Mouse (Mus musculus) spleen, adult 2 months (tissue): ENCODE data around the gene Olfr571. TPM values are rescaled to one million over a fixed set of nuclear protein-coding genes. Genes with fewer than 3 reads are reported as not detected.

ENCODE experiments used
- DNase-seq, 2 experiments: peaks; one replicate each; pipeline versions ENCODE4 v3.0.0 to v3.0.0-alpha.2; 2012 to 2021; ENCODE audit warnings: low spot score in 2 of 2, low read depth in 1 of 2
- H3K27ac ChIP-seq: fragments of 200-500 bp; 2 replicates; pipeline ENCODE4 v1.5.1; 2012; ENCODE audit warnings: low read length, inconsistent platforms; ENCODE audit not compliant: insufficient read depth
- H3K27me3 ChIP-seq: fragments of 200-500 bp; 2 replicates; pipeline ENCODE4 v1.6.1; 2012; ENCODE audit warnings: mild to moderate bottlenecking, moderate library complexity, low read length, inconsistent platforms; ENCODE audit not compliant: control insufficient read depth, insufficient read depth
- H3K36me3 ChIP-seq: fragments of 200-500 bp; 2 replicates; pipeline ENCODE4 v1.6.1; 2012; ENCODE audit warnings: mild to moderate bottlenecking, low read length, inconsistent platforms; ENCODE audit not compliant: control insufficient read depth, insufficient read depth
- H3K4me1 ChIP-seq: fragments of 200-500 bp; 2 replicates; pipeline ENCODE4 v1.6.1; 2011; ENCODE audit warnings: inconsistent platforms; ENCODE audit not compliant: control insufficient read depth, insufficient read depth, insufficient read length
- H3K4me3 ChIP-seq: fragments of 200-500 bp; 2 replicates; pipeline ENCODE4 v1.5.1; 2011; ENCODE audit warnings: mild to moderate bottlenecking, inconsistent platforms; ENCODE audit not compliant: insufficient read depth, insufficient read length; ENCODE audit errors: extremely low read depth
- CTCF ChIP-seq: fragments of 200-500 bp; IDR thresholded peaks from 2 replicates; pipeline ENCODE4 v1.5.1; 2011; ENCODE audit warnings: mild to moderate bottlenecking, inconsistent platforms; ENCODE audit not compliant: insufficient read depth, insufficient read length, insufficient replicate concordance; ENCODE audit errors: extremely low read depth
- POLR2A ChIP-seq: fragments of 200-500 bp; IDR thresholded peaks from 2 replicates; pipeline ENCODE4 v1.6.1; 2011; ENCODE audit warnings: low read depth, low read length, inconsistent platforms
- WGBS: fragments of 180-500 bp; shearing (Covaris S2); methylation state at CpG from one replicate; pipeline ENCODE4 v1.1.7; 2018; 5-methylcytosine and 5-hydroxymethylcytosine counted together
- polyA plus RNA-seq: library from polyadenylated mRNA; depleted of rRNA; stranded (reverse); fragments of >200 nt; gene quantifications from 2 replicates; pipeline ENCODE4 v1.2.3, GENCODE M21; 2012; rRNA removed

The Olfr571 gene
- polyA plus RNA-seq, 1 experiment, result not detected

GRCm38 (mm10) chr7:102858665-102859064 is 58.7 kb downstream of the Olfr571 start, which contains the start of gene Olfr566:
TSS of gene Olfr566 (minus strand) at chr7:102858765.
- 81% methylated on average over 1 of the region's 1 CpGs for WGBS
- Histone ChIP-seq H3K27ac (no peak within 1 kb of the TSS), H3K4me1 (no peaks in the 10 kb centered on the region), H3K36me3 (no peaks in the 10 kb centered on the region), H3K27me3 (no peaks in the 10 kb centered on the region), H3K4me3 (no peak within 1 kb of the TSS)
- DNase-seq, result no peak
- TF ChIP-seq POLR2A (no peak), CTCF (no peak)

GRCm38 (mm10) chr7:102855807-102856206 is 61.5 kb downstream of the Olfr571 start:
- Histone ChIP-seq H3K27me3 (no peaks in the 10 kb centered on the region), H3K4me3 (no peak overlapping the region), H3K27ac (no peak overlapping the region), H3K36me3 (no peaks in the 10 kb centered on the region), H3K4me1 (no peaks in the 10 kb centered on the region)
- DNase-seq, result no peak
- no peak for TF ChIP-seq POLR2A
- no peak for TF ChIP-seq CTCF

Other genes starting within 250 kb of the Olfr571 start
- gene Trim68, start 230.2 kb downstream of the Olfr571 start, polyA plus RNA-seq, result 10.6 and 12.4 TPM in 2 replicates
- not detected in 2 replicates for gene Olfr557, start 221.6 kb downstream of the Olfr571 start, polyA plus RNA-seq
- 0.07 and 0.19 TPM in 2 replicates for gene Olfr558, start 215.3 kb downstream of the Olfr571 start, polyA plus RNA-seq
- gene Olfr33, start 198.5 kb downstream of the Olfr571 start, polyA plus RNA-seq, result not detected in 2 replicates
- gene Olfr559, start 190.0 kb downstream of the Olfr571 start, polyA plus RNA-seq, result not detected in 2 replicates
- gene Olfr560, start 158.2 kb downstream of the Olfr571 start, polyA plus RNA-seq, result not detected in 2 replicates
- gene Olfr78, start 158.1 kb downstream of the Olfr571 start, polyA plus RNA-seq, result 0.12 and 0.26 TPM in 2 replicates
- not detected in 2 replicates for gene Olfr561, start 146.3 kb downstream of the Olfr571 start, polyA plus RNA-seq
- not detected in 2 replicates for gene Olfr564, start 114.1 kb downstream of the Olfr571 start, polyA plus RNA-seq
- gene Olfr566, start 58.8 kb downstream of the Olfr571 start, polyA plus RNA-seq, result not detected in 2 replicates
- not detected in 2 replicates for gene Olfr568, start 40.4 kb downstream of the Olfr571 start, polyA plus RNA-seq
- gene Olfr569, start 26.7 kb downstream of the Olfr571 start, polyA plus RNA-seq, result not detected in 2 replicates
- gene Olfr570, start 23.0 kb downstream of the Olfr571 start, polyA plus RNA-seq, result not detected in 2 replicates
- gene Olfr572, start 6.9 kb upstream of the Olfr571 start, polyA plus RNA-seq, result not detected in 2 replicates
- not detected in 2 replicates for gene Olfr573-ps1, start 25.0 kb upstream of the Olfr571 start, polyA plus RNA-seq
- not detected in 2 replicates for gene Olfr574, start 30.9 kb upstream of the Olfr571 start, polyA plus RNA-seq
- not detected in 2 replicates for gene Olfr575, start 41.2 kb upstream of the Olfr571 start, polyA plus RNA-seq
- gene Olfr576, start 45.1 kb upstream of the Olfr571 start, polyA plus RNA-seq, result not detected in 2 replicates
- gene Olfr577, start 58.4 kb upstream of the Olfr571 start, polyA plus RNA-seq, result not detected in 2 replicates
- gene Olfr578, start 71.8 kb upstream of the Olfr571 start, polyA plus RNA-seq, result not detected in 2 replicates
- not detected in 2 replicates for gene Olfr582, start 120.5 kb upstream of the Olfr571 start, polyA plus RNA-seq
- not detected in 2 replicates for gene Olfr583, start 133.8 kb upstream of the Olfr571 start, polyA plus RNA-seq
- not detected in 2 replicates for gene Olfr584, start 164.3 kb upstream of the Olfr571 start, polyA plus RNA-seq
- not detected in 2 replicates for gene Olfr585, start 180.2 kb upstream of the Olfr571 start, polyA plus RNA-seq
- gene Olfr586, start 208.1 kb upstream of the Olfr571 start, polyA plus RNA-seq, result not detected in 2 replicates
- not detected in 2 replicates for gene Olfr588-ps1, start 223.3 kb upstream of the Olfr571 start, polyA plus RNA-seq
- not detected in 2 replicates for gene Olfr589, start 238.8 kb upstream of the Olfr571 start, polyA plus RNA-seq